Mouse (Mus musculus) retina, embryonic 14.5 days (tissue): ENCODE measurements around the gene Msi2.

Source experiments
- DNase-seq: peaks from one replicate; pipeline ENCODE4 v3.0.0-alpha.2; 2015; ENCODE audit warnings: low spot score

The Msi2 gene

GRCm38 (mm10) chr11:88309059-88309700 lies 409.1 kb downstream of the Msi2 start:
- DNase-seq, result peak; percentile 74

DNA sequence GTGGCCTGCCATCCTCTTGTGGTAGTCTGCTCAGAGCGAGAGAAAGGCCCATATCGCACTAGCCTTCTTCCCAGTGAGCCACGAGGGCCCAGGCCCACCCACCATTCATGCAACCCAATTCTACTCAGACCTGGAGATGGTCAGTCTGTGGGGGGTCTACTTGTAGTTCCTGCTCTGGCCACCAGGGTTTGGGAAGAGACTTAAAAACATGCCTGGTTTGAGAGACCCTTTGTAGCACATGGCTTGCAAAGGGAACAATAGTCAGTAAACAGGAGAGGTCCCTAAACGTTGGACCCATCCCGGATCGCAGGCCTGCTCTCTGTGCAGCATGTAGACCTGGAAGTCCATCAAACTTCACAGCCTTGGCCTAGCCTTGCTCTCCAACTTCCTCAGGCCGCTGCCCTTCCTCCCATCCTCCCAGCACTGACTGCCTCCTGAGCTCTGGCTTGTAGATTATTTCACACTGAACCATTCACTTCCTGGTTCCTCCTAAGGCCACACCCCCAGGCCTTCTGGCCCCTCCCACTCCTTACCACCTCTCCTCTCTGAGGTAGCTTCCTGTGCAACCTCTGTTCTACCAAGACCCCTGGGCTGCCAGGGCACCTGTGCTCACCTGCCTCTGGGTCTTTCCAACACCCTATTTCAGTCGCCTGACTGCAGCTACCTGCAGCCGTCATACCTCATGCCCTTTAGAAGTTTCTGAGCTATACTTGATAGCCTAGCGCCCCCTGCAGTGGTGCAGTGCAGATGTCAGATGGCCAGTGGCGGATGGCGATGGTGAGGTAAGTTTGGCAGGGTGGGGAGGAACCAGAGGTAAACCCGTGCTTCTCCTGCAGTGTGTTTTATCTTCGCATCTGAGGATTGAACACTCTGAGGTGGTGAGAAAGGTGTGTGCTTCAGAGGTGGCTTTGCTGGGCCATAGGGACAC lies 410.4 kb downstream of the Msi2 start:
- DNase-seq, result no peak

- no peak for DNase-seq
Observed at GRCm38 (mm10) chr11:88305759-88306158, 412.6 kb downstream of the Msi2 start.

GRCm38 (mm10) chr11:88301619-88302018 lies 416.7 kb downstream of the Msi2 start:
- peak; percentile 69 for DNase-seq

- DNase-seq, result no peak
Observed at GRCm38 (mm10) chr11:88299345-88299744, 419.0 kb downstream of the Msi2 start.

DNA sequence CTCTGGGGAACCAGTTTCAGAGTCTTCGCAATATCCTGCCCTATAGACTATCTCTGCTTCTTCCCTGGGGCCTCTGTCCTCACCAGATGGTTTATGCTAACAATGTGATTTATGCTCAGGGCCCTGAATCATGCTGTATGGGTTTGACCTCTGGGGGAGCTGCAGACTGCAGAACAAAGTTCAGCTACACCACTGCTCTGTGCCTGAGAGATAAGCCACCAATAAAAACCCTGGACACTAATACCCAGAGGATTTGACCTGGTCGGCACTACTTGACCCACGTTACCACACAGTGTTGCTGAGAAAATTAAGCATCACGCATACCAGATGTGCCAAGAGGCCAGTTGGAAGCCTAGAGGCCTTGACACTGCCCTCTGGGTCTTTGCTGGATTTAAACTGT lies 420.8 kb downstream of the Msi2 start:
- peak; percentile 72 for DNase-seq

- no peak for DNase-seq
Observed at GRCm38 (mm10) chr11:88295298-88295697, 423.0 kb downstream of the Msi2 start.

DNA sequence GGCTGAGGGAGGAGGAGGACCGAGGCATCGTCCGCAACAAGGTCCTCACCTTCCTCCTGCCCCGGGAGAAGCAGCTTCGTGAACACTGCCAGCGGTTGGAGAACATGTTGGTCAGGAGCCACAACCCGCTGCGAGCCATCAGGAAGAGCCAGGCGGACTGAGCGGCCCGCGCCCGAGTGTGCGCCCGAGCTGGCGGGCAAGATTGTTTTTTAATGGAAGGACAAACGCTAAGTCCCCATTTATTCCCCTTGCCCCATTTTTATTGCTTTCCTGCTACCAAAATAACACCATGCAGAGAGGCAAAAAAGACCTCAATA lies 424.0 kb downstream of the Msi2 start:
- no peak for DNase-seq

DNA sequence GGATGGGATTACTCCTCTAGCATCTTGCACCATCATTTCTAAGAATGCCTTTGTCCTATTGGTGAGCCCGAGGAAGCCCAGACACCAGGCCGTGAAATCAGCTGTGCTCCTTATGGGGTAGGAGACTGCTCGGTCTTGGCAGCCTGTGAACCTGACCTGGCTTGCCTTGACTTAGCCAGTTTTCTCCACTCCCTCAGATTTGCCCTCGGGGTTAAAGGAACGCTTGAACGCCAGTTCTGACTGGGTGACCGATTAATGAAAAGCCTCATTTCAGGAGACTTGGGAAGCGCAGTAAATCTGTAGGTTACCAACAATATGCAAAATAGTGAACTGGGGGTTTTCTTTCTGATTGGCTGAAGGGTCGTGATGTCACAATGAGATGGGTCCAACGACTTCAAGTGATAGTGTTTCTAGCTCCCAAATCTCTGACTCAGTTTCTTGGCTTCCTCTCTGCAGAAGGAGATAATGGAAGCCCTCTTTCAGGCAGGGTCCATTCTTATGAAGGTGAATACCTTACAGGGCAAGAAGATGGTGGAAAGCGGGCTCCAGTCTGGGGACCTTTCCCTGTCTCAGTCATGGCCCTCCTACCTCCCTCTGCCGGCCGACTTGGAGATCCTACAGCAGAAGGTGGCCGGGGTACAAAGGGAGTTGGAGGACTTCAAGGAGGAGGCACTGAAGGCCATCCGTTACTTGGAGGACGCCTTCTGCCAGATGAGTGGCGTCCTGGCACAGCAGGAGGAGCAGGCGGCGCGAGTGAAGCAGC lies 424.5 kb downstream of the Msi2 start, which contains the start of gene Ccdc182:
Gene Ccdc182 (plus strand): TSS at position 428 of the 763 bp plus-strand sequence.
- DNase-seq, result peak; percentile 14

GRCm38 (mm10) chr11:88291688-88292087 lies 426.6 kb downstream of the Msi2 start:
- DNase-seq, result peak; percentile 76

DNA sequence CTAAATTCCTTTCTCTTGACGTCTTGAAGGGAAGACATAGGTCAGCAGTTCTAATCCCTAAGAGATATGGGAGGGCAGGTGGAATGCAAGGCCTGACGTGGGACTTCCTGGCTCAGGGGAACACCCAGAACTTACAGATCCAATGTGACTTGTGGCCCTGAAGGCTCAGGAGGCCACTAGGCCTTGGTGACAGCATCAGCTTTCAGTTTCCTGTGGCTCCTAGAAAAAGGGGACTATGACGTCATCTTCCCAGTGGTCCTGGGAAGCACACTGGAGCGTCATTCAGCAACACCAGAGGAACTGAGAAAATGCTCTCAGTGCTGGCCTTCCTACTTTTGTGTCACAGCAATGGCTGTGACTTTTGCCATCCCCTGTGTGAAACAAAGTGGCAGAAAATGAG lies 427.1 kb downstream of the Msi2 start:
- DNase-seq, result no peak
